Mouse (Mus musculus): Measurements from ENCODE around the gene Pcsk5.

- TF ChIP-seq CTCF (IDR thresholded peaks at IDR 0.05; ENCODE audit: extremely low read depth, insufficient read depth, low read length), result no peak
- TF ChIP-seq POLR2A (IDR thresholded peaks at IDR 0.05; ENCODE audit: extremely low read depth, insufficient read depth, low read length), result no peak
Observed at GRCm38 (mm10) chr19:17403175-17403574, 434.3 kb downstream of the Pcsk5 start.

Data from cortical plate, adult 2 months (tissue).